Mouse (Mus musculus) MEL (cell line): ENCODE measurements at regions not wholly inside any gene's neighbourhood (a gene's known extent, or its start where the extent isn't known, plus 50 kb on each side); places are given as distances from the start of the nearest gene placed in this dataset.

Experiments
- DNase-seq: peaks from one replicate; pipeline ENCODE4 v3.0.0; 2011; ENCODE audit warnings: low read depth, low spot score
- H3K27ac ChIP-seq: 2 replicates; pipeline ENCODE4 v1.5.1; 2012; ENCODE audit warnings: low read depth, mild to moderate bottlenecking, control low read depth, low read length, moderate library complexity; ENCODE audit not compliant: control insufficient read depth
- H3K27me3 ChIP-seq, 2 experiments: fragments of 150-350 bp in 1 of 2; sonication (generic) in 1 of 2; 2 replicates each; pipeline ENCODE4 v1.6.1; 2012; ENCODE audit warnings: low read length in 2 of 2, mild to moderate bottlenecking in 2 of 2, improper control_type of control experiment in 1 of 2, moderate library complexity in 1 of 2; ENCODE audit not compliant: insufficient read depth in 2 of 2, control insufficient read depth in 1 of 2
- H3K36me3 ChIP-seq, 2 experiments: 2 replicates each; pipeline ENCODE4 v1.6.1; 2012 to 2014; ENCODE audit warnings: low read length in 2 of 2, improper control_type of control experiment in 1 of 2, inconsistent platforms in 1 of 2, mild to moderate bottlenecking in 1 of 2; ENCODE audit not compliant: insufficient read depth in 2 of 2, control insufficient read depth in 1 of 2
- H3K4me1 ChIP-seq, 2 experiments: fragments of 150-350 bp in 1 of 2; sonication (generic) in 1 of 2; 2 replicates each; pipeline ENCODE4 v1.6.1; 2012; ENCODE audit warnings: low read length in 2 of 2, improper control_type of control experiment in 1 of 2, mild to moderate bottlenecking in 1 of 2; ENCODE audit not compliant: insufficient read depth in 2 of 2, control insufficient read depth in 1 of 2
- H3K4me3 ChIP-seq, 2 experiments: fragments of 150-350 bp in 1 of 2; sonication (generic) in 1 of 2; 2 replicates each; pipeline ENCODE4 v1.5.1; 2012; ENCODE audit warnings: low read depth in 2 of 2, low read length in 2 of 2, mild to moderate bottlenecking in 2 of 2, moderate library complexity in 2 of 2, control low read depth in 1 of 2, improper control_type of control experiment in 1 of 2; ENCODE audit not compliant: control insufficient read depth in 1 of 2, insufficient read depth in 1 of 2
- H3K79me2 ChIP-seq: 2 replicates; pipeline ENCODE4 v1.6.1; 2012; ENCODE audit warnings: mild to moderate bottlenecking, low read length, moderate library complexity; ENCODE audit not compliant: control insufficient read depth, poor library complexity, insufficient read depth
- H3K9ac ChIP-seq: 2 replicates; pipeline ENCODE4 v1.6.1; 2012; ENCODE audit warnings: low read depth, mild to moderate bottlenecking, control low read depth, low read length, moderate library complexity; ENCODE audit not compliant: control insufficient read depth, poor library complexity, severe bottlenecking
- H3K9me3 ChIP-seq: fragments of 150-350 bp; sonication (generic); replicated peaks from 2 replicates; pipeline ENCODE4 v1.6.1; 2012; ENCODE audit warnings: mild to moderate bottlenecking, low read length, improper control_type of control experiment, moderate library complexity; ENCODE audit not compliant: insufficient read depth
- CTCF ChIP-seq, 3 experiments: IDR thresholded peaks in 2 of 3; conservative IDR thresholded peaks in 1 of 3; 2 replicates each; pipeline ENCODE4 v1.5.1; 2011 to 2012; ENCODE audit warnings: low read length in 3 of 3, low read depth in 2 of 3, mild to moderate bottlenecking in 2 of 3, improper control_type of control experiment in 1 of 3, inconsistent platforms in 1 of 3, mixed read lengths in 1 of 3, moderate library complexity in 1 of 3; ENCODE audit not compliant: control insufficient read depth in 1 of 3, insufficient read depth in 1 of 3, poor library complexity in 1 of 3, severe bottlenecking in 1 of 3
- E2F4 ChIP-seq: IDR thresholded peaks from 2 replicates; pipeline ENCODE4 v1.6.1; 2011; ENCODE audit warnings: low read depth, low read length, improper control_type of control experiment, borderline replicate concordance
- ELF1 ChIP-seq: IDR thresholded peaks from 2 replicates; pipeline ENCODE4 v1.6.1; 2014; ENCODE audit warnings: low read depth, mild to moderate bottlenecking, inconsistent platforms, low read length, improper control_type of control experiment, moderate library complexity
- JUND ChIP-seq: IDR thresholded peaks from 2 replicates; pipeline ENCODE4 v1.6.1; 2011; ENCODE audit warnings: low read depth, mild to moderate bottlenecking, improper control_type of control experiment, low read length
- KAT2A ChIP-seq: conservative IDR thresholded peaks from 2 replicates; pipeline ENCODE4 v1.6.1; 2012; ENCODE audit warnings: low read depth, low read length, improper control_type of control experiment, inconsistent platforms
- MAFK ChIP-seq: IDR thresholded peaks from 2 replicates; pipeline ENCODE4 v1.6.1; 2011; ENCODE audit warnings: low read depth, mild to moderate bottlenecking, low read length, improper control_type of control experiment, borderline replicate concordance
- MXI1 ChIP-seq: IDR thresholded peaks from 2 replicates; pipeline ENCODE4 v1.6.1; 2011; ENCODE audit warnings: mild to moderate bottlenecking, low read depth, low read length, improper control_type of control experiment
- NELFE ChIP-seq: IDR thresholded peaks from 2 replicates; pipeline ENCODE4 v1.6.1; 2011; ENCODE audit warnings: low read depth, low read length, improper control_type of control experiment
- NRF1 ChIP-seq: IDR thresholded peaks from 2 replicates; pipeline ENCODE4 v1.6.1; 2014; ENCODE audit warnings: low read depth, mild to moderate bottlenecking, inconsistent platforms, low read length, improper control_type of control experiment, moderate library complexity; ENCODE audit not compliant: poor library complexity, insufficient read depth, severe bottlenecking
- POLR2A ChIP-seq, 2 experiments: IDR thresholded peaks; 2 replicates each; pipeline ENCODE4 v1.6.1; 2011 to 2012; ENCODE audit warnings: low read length in 2 of 2, mild to moderate bottlenecking in 2 of 2, control low read depth in 1 of 2, improper control_type of control experiment in 1 of 2, low read depth in 1 of 2, moderate library complexity in 1 of 2; ENCODE audit not compliant: control insufficient read depth in 1 of 2, insufficient read depth in 1 of 2, poor library complexity in 1 of 2
- POLR2AphosphoS5 ChIP-seq: IDR thresholded peaks from 2 replicates; pipeline ENCODE4 v1.6.1; 2012; ENCODE audit warnings: low read depth, borderline replicate concordance, mild to moderate bottlenecking, inconsistent platforms, low read length, moderate library complexity, mixed read lengths
- SMC3 ChIP-seq: IDR thresholded peaks from 2 replicates; pipeline ENCODE4 v1.6.1; 2011; ENCODE audit warnings: low read depth, low read length, improper control_type of control experiment
- TAL1 ChIP-seq: IDR thresholded peaks from 2 replicates; pipeline ENCODE4 v1.6.1; 2012; ENCODE audit warnings: mild to moderate bottlenecking, inconsistent platforms, low read length, moderate library complexity, mixed read lengths
- TCF12 ChIP-seq: IDR thresholded peaks from 2 replicates; pipeline ENCODE4 v1.6.1; 2014; ENCODE audit warnings: low read depth, mild to moderate bottlenecking, inconsistent platforms, low read length, improper control_type of control experiment, moderate library complexity
- UBTF ChIP-seq: IDR thresholded peaks from 2 replicates; pipeline ENCODE4 v1.6.1; 2012; ENCODE audit warnings: low read depth, mild to moderate bottlenecking, inconsistent platforms, low read length, improper control_type of control experiment, moderate library complexity, borderline replicate concordance; ENCODE audit not compliant: insufficient read depth

- TF ChIP-seq ELF1: no peak
- no peak for TF ChIP-seq MXI1
These were observed 144.3 kb upstream of the Irx6 start (continued) for GRCm38 (mm10) chr8:92529756-92530155.

GRCm38 (mm10) chr8:92540636-92541035, 133.5 kb upstream of the Irx6 start:
- no peaks in the 10 kb centered on the region for H3K36me3 ChIP-seq
- no peaks in the 10 kb centered on the region for H3K27me3 ChIP-seq
- H3K9me3 ChIP-seq: no peaks in the 10 kb centered on the region
- no peak for DNase-seq
- no peak overlapping the region for H3K27ac ChIP-seq
- no peak overlapping the region for H3K4me3 ChIP-seq
- H3K4me1 ChIP-seq: no peaks in the 10 kb centered on the region
- TF ChIP-seq E2F4 (no peak), MXI1 (no peak), NELFE (no peak), CTCF (IDR thresholded peaks at IDR 0.05 in 2 of 3, conservative IDR thresholded peaks at IDR 0.05 in 1 of 3; ENCODE audit: control insufficient read depth in 1 of 3, insufficient read depth in 1 of 3, low read depth in 2 of 3, low read length in 3 of 3, poor library complexity in 1 of 3, severe bottlenecking in 1 of 3) (no peak), TCF12 (no peak), MAFK (no peak)
- no peak overlapping the region for H3K9ac ChIP-seq
- no peaks in the 10 kb centered on the region for H3K79me2 ChIP-seq

- Histone ChIP-seq H3K9ac (no peak overlapping the region), H3K36me3 (no peaks in the 10 kb centered on the region), H3K27ac (no peak overlapping the region), H3K27me3 (no peaks in the 10 kb centered on the region), H3K9me3 (no peaks in the 10 kb centered on the region), H3K4me1 (no peaks in the 10 kb centered on the region), H3K79me2 (no peaks in the 10 kb centered on the region), H3K4me3 (no peak overlapping the region)
- TF ChIP-seq UBTF (no peak), NELFE (no peak), JUND (no peak), NRF1 (no peak), SMC3 (no peak), POLR2A (IDR thresholded peaks at IDR 0.05; ENCODE audit: control insufficient read depth in 1 of 2, insufficient read depth in 1 of 2, low read depth in 1 of 2, low read length in 2 of 2, poor library complexity in 1 of 2) (no peak), KAT2A (no peak), POLR2AphosphoS5 (no peak), TAL1 (no peak)
- no peak for DNase-seq
These were observed 128.6 kb upstream of the Irx6 start for GRCm38 (mm10) chr8:92545347-92546059.
